Mouse (Mus musculus) ES-E14 (cell line): Measurements from ENCODE around the gene Lgals1. TPM values are rescaled to one million over a fixed set of nuclear protein-coding genes. Genes with fewer than 3 reads are reported as not detected.

Experiments used
- DNase-seq: peaks from one replicate; pipeline ENCODE4 v3.0.0-alpha.2; 2013; ENCODE audit warnings: low read depth, low spot score
- H3K27ac ChIP-seq: 2 replicates; pipeline ENCODE4 v1.5.1; 2012; ENCODE audit warnings: low read depth, mild to moderate bottlenecking, low read length, moderate library complexity, mixed read lengths; ENCODE audit not compliant: poor library complexity, insufficient read depth, severe bottlenecking
- H3K36me3 ChIP-seq: 2 replicates; pipeline ENCODE4 v1.6.1; 2012; ENCODE audit warnings: mild to moderate bottlenecking, low read length, moderate library complexity, mixed read lengths; ENCODE audit not compliant: control insufficient read depth, poor library complexity, insufficient read depth, severe bottlenecking
- H3K4me1 ChIP-seq, 2 experiments: fragments of 150-350 bp in 1 of 2; sonication (generic) in 1 of 2; 2 replicates each; pipeline ENCODE4 v1.6.1; 2012; ENCODE audit warnings: low read length in 2 of 2, mild to moderate bottlenecking in 1 of 2, mixed read lengths in 1 of 2; ENCODE audit not compliant: control insufficient read depth in 2 of 2, insufficient read depth in 2 of 2, poor library complexity in 1 of 2
- H3K4me3 ChIP-seq, 2 experiments: fragments of 150-350 bp in 1 of 2; sonication (generic) in 1 of 2; 2 replicates each; pipeline ENCODE4 v1.5.1; 2012; ENCODE audit warnings: low read length in 2 of 2, low read depth in 1 of 2, mild to moderate bottlenecking in 1 of 2, mixed read lengths in 1 of 2; ENCODE audit not compliant: insufficient read depth in 1 of 2, poor library complexity in 1 of 2, severe bottlenecking in 1 of 2
- H3K9ac ChIP-seq: 2 replicates; pipeline ENCODE4 v1.6.1; 2012; ENCODE audit warnings: low read depth, mild to moderate bottlenecking, low read length, mixed read lengths; ENCODE audit not compliant: poor library complexity, insufficient read depth, severe bottlenecking
- H3K9me3 ChIP-seq: fragments of 150-350 bp; sonication (generic); 2 replicates; pipeline ENCODE4 v1.6.1; 2012; ENCODE audit warnings: low read depth, mild to moderate bottlenecking, low read length; ENCODE audit not compliant: control insufficient read depth, insufficient read depth
- CHD2 ChIP-seq: IDR thresholded peaks from 2 replicates; pipeline ENCODE4 v1.6.1; 2014; ENCODE audit warnings: mild to moderate bottlenecking, low read depth, low read length, inconsistent platforms
- HCFC1 ChIP-seq: IDR thresholded peaks from 2 replicates; pipeline ENCODE4 v1.6.1; 2012; ENCODE audit warnings: low read length, inconsistent platforms, borderline replicate concordance; ENCODE audit not compliant: insufficient read depth
- MAFK ChIP-seq: IDR thresholded peaks from 2 replicates; pipeline ENCODE4 v1.6.1; 2014; ENCODE audit warnings: mild to moderate bottlenecking, low read depth, low read length, inconsistent platforms; ENCODE audit not compliant: insufficient read depth
- ZC3H11A ChIP-seq: IDR thresholded peaks from 2 replicates; pipeline ENCODE4 v1.6.1; 2012; ENCODE audit warnings: low read depth, mild to moderate bottlenecking, inconsistent platforms, low read length, borderline replicate concordance
- ZNF384 ChIP-seq: IDR thresholded peaks from 2 replicates; pipeline ENCODE4 v1.6.1; 2012; ENCODE audit warnings: low read depth, low read length, inconsistent platforms
- in situ Hi-C, 2 experiments: fragments of 600-800 bp; cut with MboI; formaldehyde crosslinking; loops; one replicate each; pipeline ENCODE4 v1.15.1; 2025; ENCODE audit warnings: low sequenced_read_pairs in 2 of 2, inconsistent platforms in 1 of 2; ENCODE audit not compliant: unreplicated experiment in 2 of 2
- total RNA-seq: library from RNA; depleted of rRNA; stranded (reverse); fragments of 300-350 nt; gene quantifications from 2 replicates; pipeline ENCODE4 v1.2.3, GENCODE M21; 2012

Gene Lgals1
- total RNA-seq, 1 experiment = 1,081 TPM

- Histone ChIP-seq H3K4me3 (no peak overlapping the region), H3K9ac (peak overlapping the region; percentile 11; the same call in 1 of the 2 replicates), H3K9me3 (no peaks in the 10 kb centered on the region), H3K27ac (no peak overlapping the region), H3K4me1 (peaks cover 13 to 36% of the 10 kb centered on the region in 2 experiments), H3K36me3 (peaks cover 34% of the 10 kb centered on the region)
- no peak for TF ChIP-seq MAFK
- no peak for TF ChIP-seq CHD2
- TF ChIP-seq HCFC1 = no peak
- TF ChIP-seq ZC3H11A = no peak
- TF ChIP-seq ZNF384 = no peak
- in situ Hi-C loops = no loop called here
- no peak for DNase-seq
Measured at GRCm38 (mm10) chr15:78894726-78895125, 31.8 kb upstream of the Lgals1 start.

GRCm38 (mm10) chr15:78895741-78896140 lies 30.8 kb upstream of the Lgals1 start:
- in situ Hi-C loops = no loop called here
- Histone ChIP-seq H3K36me3 (peaks cover 29% of the 10 kb centered on the region), H3K4me3 (no peak overlapping the region), H3K4me1 (peaks cover 13 to 38% of the 10 kb centered on the region in 2 experiments), H3K27ac (peak overlapping the region; percentile 45), H3K9me3 (no peaks in the 10 kb centered on the region), H3K9ac (no peak overlapping the region)
- DNase-seq = no peak
- TF ChIP-seq HCFC1 (no peak), ZC3H11A (no peak), ZNF384 (no peak), MAFK (no peak), CHD2 (no peak)

- no peak overlapping the region for H3K4me3 ChIP-seq
- peaks cover 26% of the 10 kb centered on the region for H3K36me3 ChIP-seq
- no peak for DNase-seq
- TF ChIP-seq CHD2 (no peak), HCFC1 (no peak), MAFK (no peak), ZC3H11A (no peak), ZNF384 (no peak)
- peak overlapping the region; percentile 20; the same call in 1 of the 2 replicates for H3K9ac ChIP-seq
- H3K9me3 ChIP-seq = no peaks in the 10 kb centered on the region
- H3K27ac ChIP-seq = peak overlapping the region; percentile 50; the same call in 1 of the 2 replicates
- peaks cover 13 to 38% of the 10 kb centered on the region in 2 experiments for H3K4me1 ChIP-seq
- in situ Hi-C loops = no loop called here
Measured at GRCm38 (mm10) chr15:78896149-78896548, 30.4 kb upstream of the Lgals1 start.

DNA sequence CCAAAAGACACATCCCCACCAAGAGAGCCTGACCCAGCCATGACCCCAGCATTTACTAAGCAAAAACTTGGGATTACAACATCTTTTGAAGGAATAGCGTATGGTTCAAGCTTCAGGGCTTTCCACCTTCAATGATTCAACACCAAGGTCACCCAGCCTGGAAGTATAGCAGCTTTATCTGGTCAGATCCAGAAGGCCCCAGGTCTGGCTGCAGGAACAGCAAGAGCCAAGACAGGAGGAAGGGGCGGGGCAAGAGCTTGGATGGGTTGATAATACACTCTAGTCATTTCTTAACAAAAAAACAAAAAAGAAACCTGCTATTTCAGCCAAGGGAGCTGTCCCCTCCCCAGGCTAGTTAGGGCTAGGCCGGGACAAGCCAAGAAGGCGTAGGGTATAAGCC lies 29.0 kb upstream of the Lgals1 start:
- Histone ChIP-seq H3K9ac (no peak overlapping the region; the same call in 1 of the 2 replicates), H3K4me1 (peaks cover 13 to 44% of the 10 kb centered on the region in 2 experiments), H3K27ac (peak overlapping the region; percentile 43; the same call in 1 of the 2 replicates), H3K36me3 (peaks cover 14% of the 10 kb centered on the region), H3K9me3 (no peaks in the 10 kb centered on the region), H3K4me3 (no peak overlapping the region)
- no peak for DNase-seq
- in situ Hi-C loops = no loop called here
- no peak for TF ChIP-seq HCFC1
- no peak for TF ChIP-seq MAFK
- no peak for TF ChIP-seq ZC3H11A
- no peak for TF ChIP-seq ZNF384
- TF ChIP-seq CHD2 = no peak

- H3K9me3 ChIP-seq = no peaks in the 10 kb centered on the region
- no peak overlapping the region for H3K4me3 ChIP-seq
- H3K36me3 ChIP-seq = peaks cover 12% of the 10 kb centered on the region; the same call in 1 of the 2 replicates
- H3K9ac ChIP-seq = no peak overlapping the region
- in situ Hi-C loops = no loop called here
- H3K27ac ChIP-seq = no peak overlapping the region; the same call in 1 of the 2 replicates
- TF ChIP-seq HCFC1 = no peak
- TF ChIP-seq ZC3H11A = no peak
- TF ChIP-seq CHD2 = no peak
- TF ChIP-seq MAFK = no peak
- TF ChIP-seq ZNF384 = no peak
- no peak for DNase-seq
- peaks cover 13 to 47% of the 10 kb centered on the region in 2 experiments for H3K4me1 ChIP-seq
Measured at GRCm38 (mm10) chr15:78898507-78899001, 28.0 kb upstream of the Lgals1 start.
